Mouse (Mus musculus): ENCODE measurements around the gene Gm7257. TPM values are rescaled to one million over a fixed set of nuclear protein-coding genes. Genes with fewer than 3 reads are reported as not detected.
A peak's percentile ranks its signal among the peaks of the same experiment; 100 is the strongest.

Gene Gm7257
- total RNA-seq (2021), result not detected

GRCm38 (mm10) chr9:36431584-36431983, at the start of gene Gm7257:
Gm7257 (plus strand) TSS chr9:36431884.
- DNase-seq, result no peak

DNA sequence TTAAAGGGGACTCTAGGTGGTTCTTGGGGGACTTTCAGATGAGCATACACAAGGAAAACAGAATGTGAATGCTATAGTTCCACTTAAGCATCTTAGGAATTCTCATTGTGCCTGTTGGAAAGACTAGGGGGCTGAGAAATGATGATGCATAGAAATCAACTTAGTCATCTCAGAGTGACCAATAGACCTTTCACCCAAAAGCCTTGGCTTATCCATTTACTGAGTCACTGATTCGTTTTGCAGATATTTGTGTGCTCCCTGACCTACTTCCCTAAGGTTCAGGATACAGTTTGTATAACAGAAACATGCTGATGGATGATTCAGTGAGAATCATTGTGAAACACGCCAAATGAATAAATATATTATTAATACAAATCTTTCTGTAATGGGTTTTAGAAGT, 28.7 kb upstream of the Gm7257 start:
- DNase-seq, result no peak

- peak in 1 of 2 experiments; percentile 3 for DNase-seq
Measured at GRCm38 (mm10) chr9:36435051-36435764, 3.5 kb downstream of the Gm7257 start.

GRCm38 (mm10) chr9:36475338-36475737, 43.7 kb downstream of the Gm7257 start, which contains the start of gene Gm9513:
Gm9513 (plus strand) TSS chr9:36475638.
- no peak for DNase-seq

Other genes with a start within 250 kb of the Gm7257 start
- not detected for gene Gm9513, start 43.8 kb downstream of the Gm7257 start, total RNA-seq (2021)
- not detected for gene Gm5615, start 110.1 kb downstream of the Gm7257 start, total RNA-seq (2021)
- gene Gm17689, start 150.8 kb downstream of the Gm7257 start, total RNA-seq (2021), result not detected
- gene A630095E13Rik, start 211.5 kb downstream of the Gm7257 start, total RNA-seq (2021), result not detected

Measured in layer of hippocampus, postnatal 36 days (tissue).